22 mouse cellular contexts compared by ENCODE assay signal in genomic region chr1:63098831-63099230, GRCm38 (mm10).
"Had no signal": no experiment of that assay in that cellular context is flagged by ENCODE, and none has a peak within 500 bp of the region (broad histone marks: within the 10 kb centered on the region; RNA-seq: fewer than 3 reads in every experiment).

No protein-coding gene starts in this region.

- H3K27ac ChIP-seq: hindbrain, embryonic 13.5 days; hindbrain, embryonic 15.5 days; hindbrain, postnatal 0 days; kidney, embryonic 15.5 days; kidney, postnatal 0 days; limb, embryonic 13.5 days; limb, embryonic 15.5 days; liver, embryonic 14.5 days had no signal

- H3K9ac ChIP-seq: heart, embryonic 12.5 days; hindbrain, embryonic 13.5 days; hindbrain, embryonic 15.5 days; kidney, embryonic 15.5 days; limb, embryonic 13.5 days; limb, embryonic 15.5 days; liver, embryonic 14.5 days had no signal

- ATAC-seq: hindbrain, postnatal 0 days; intestine, embryonic 16.5 days had no signal

- H3K27me3 ChIP-seq: heart, embryonic 12.5 days; hindbrain, embryonic 13.5 days; hindbrain, embryonic 15.5 days; kidney, embryonic 15.5 days; limb, embryonic 13.5 days; limb, embryonic 15.5 days had no signal

- H3K9me3 ChIP-seq: heart, embryonic 12.5 days; hindbrain, embryonic 13.5 days; hindbrain, embryonic 15.5 days; kidney, embryonic 15.5 days; limb, embryonic 13.5 days; limb, embryonic 15.5 days had no signal

- H3K4me1 ChIP-seq: hindbrain, embryonic 13.5 days; hindbrain, embryonic 15.5 days; limb, embryonic 13.5 days; limb, embryonic 15.5 days had no signal

- DNase-seq: gastrocnemius, postnatal 14 days; gastrocnemius, postnatal 36 days; heart, adult 18-20 months; heart, postnatal 10 days; kidney, adult 11 months; kidney, adult 2 months; kidney, adult 9 months; kidney, postnatal 14 days; kidney, postnatal 36 days; layer of hippocampus, adult 9-11 months; layer of hippocampus, postnatal 36 days; left cerebral cortex, postnatal 4 days had no signal

- H3K4me3 ChIP-seq: heart, embryonic 12.5 days; hindbrain, embryonic 13.5 days; hindbrain, embryonic 15.5 days; kidney, embryonic 15.5 days; limb, embryonic 13.5 days; limb, embryonic 15.5 days had no signal
